Mouse (Mus musculus) spleen, postnatal 0 days (tissue): ENCODE measurements around the gene Gm13078. TPM values are rescaled to one million over a fixed set of nuclear protein-coding genes. Genes with fewer than 3 reads are reported as not detected.

ENCODE experiments used
- polyA plus RNA-seq: library from polyadenylated mRNA; unstranded; fragments of >200 nt; fragmentation: Nextera tagmentation; extraction: Ambion mirVana; gene quantifications from 2 replicates; pipeline ENCODE4 v1.2.1, GENCODE M21; 2015

Gm13078 gene
- polyA plus RNA-seq = not detected in 2 replicates

DNA sequence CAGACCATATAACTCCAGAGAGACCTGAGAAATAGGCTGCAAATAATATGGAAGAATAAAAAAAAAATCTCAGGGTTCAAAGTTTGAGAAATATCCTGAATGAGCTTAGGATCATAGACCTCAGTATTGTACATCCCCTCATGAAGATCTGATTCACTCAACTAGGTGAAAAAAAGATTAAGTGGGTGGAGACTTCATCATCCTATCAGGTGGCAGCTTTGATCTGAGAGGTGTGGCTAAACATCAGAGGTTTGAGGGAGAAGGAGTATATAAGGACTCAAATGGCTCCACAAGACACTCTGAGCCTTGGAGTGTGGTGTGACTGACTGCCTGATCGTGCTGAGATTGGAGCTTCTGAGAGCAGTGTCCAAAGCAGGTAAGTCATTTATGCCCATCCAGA is at the start of gene Gm13078:
Gm13078 (plus strand) TSS at position 301 of the 400 bp plus-strand sequence.

DNA sequence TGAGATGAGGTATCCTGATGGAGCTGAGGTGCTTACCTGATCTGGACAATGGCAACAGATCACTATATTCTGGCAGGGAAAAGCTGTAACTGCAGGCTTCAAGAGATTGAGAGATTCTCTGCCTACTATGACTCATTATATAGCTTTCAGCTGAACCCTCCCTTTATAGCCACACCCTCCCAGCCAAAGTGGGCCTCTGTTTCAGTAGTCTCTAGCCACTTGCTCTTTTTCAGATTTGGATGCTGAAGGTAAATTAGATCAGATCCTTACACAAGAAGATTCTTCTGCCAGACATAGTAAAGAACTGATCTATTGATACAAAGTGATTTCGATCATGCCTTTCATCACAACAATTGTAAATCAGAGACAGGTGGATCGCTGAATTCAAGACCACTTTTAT is 16.6 kb upstream of the Gm13078 start, which contains the start of gene Gm13089:
Gm13089 (minus strand) TSS at position 101 of the 400 bp plus-strand sequence.

Other genes starting within 250 kb of the Gm13078 start
- gene Gm13043, start 208.1 kb upstream of the Gm13078 start, polyA plus RNA-seq = not detected in 2 replicates
- gene Gm13040, start 183.5 kb upstream of the Gm13078 start, polyA plus RNA-seq = not detected in 2 replicates
- not detected in 2 replicates for gene BC080695, start 167.8 kb upstream of the Gm13078 start, polyA plus RNA-seq
- gene Gm13057, start 167.7 kb upstream of the Gm13078 start, polyA plus RNA-seq = not detected in 2 replicates
- gene Gm13083, start 104.5 kb upstream of the Gm13078 start, polyA plus RNA-seq = not detected in 2 replicates
- gene Gm13088, start 62.2 kb upstream of the Gm13078 start, polyA plus RNA-seq = not detected in 2 replicates
- gene Gm13089, start 16.7 kb upstream of the Gm13078 start, polyA plus RNA-seq = not detected in 2 replicates
- not detected in 2 replicates for gene Gm13023, start 69.9 kb downstream of the Gm13078 start, polyA plus RNA-seq
- not detected in 2 replicates for gene Gm13084, start 96.6 kb downstream of the Gm13078 start, polyA plus RNA-seq
- gene Gm13103, start 127.0 kb downstream of the Gm13078 start, polyA plus RNA-seq = not detected in 2 replicates
- not detected in 2 replicates for gene Pramef6, start 180.9 kb downstream of the Gm13078 start, polyA plus RNA-seq
- not detected in 2 replicates for gene Pramef25, start 231.6 kb downstream of the Gm13078 start, polyA plus RNA-seq
- not detected in 2 replicates for gene Gm13101, start 247.5 kb downstream of the Gm13078 start, polyA plus RNA-seq